Mouse (Mus musculus) layer of hippocampus, postnatal 14 days (tissue): Measurements from ENCODE around the gene Lpcat1. TPM values are rescaled to one million over a fixed set of nuclear protein-coding genes. Genes with fewer than 3 reads are reported as not detected.

Experiments used
- DNase-seq, 2 experiments: peaks; one replicate each; pipeline ENCODE4 v3.0.0; 2021 to 2022; ENCODE audit warnings: low spot score in 2 of 2, mixed read lengths in 1 of 2
- total RNA-seq, 2 experiments: library from RNA; stranded (reverse); gene quantifications; 2 replicates each; pipeline ENCODE4 v1.2.3; 2021

Lpcat1 gene
- total RNA-seq, 2 experiments from 2014 or later: 53.9 to 56.5 TPM

- no peak for DNase-seq
Measured at GRCm38 (mm10) chr13:73446076-73446475, 20.9 kb upstream of the Lpcat1 start.

GRCm38 (mm10) chr13:73446494-73446893 lies 20.5 kb upstream of the Lpcat1 start:
- DNase-seq: peak in 1 of 2 experiments; percentile 41

GRCm38 (mm10) chr13:73446943-73447342 lies 20.1 kb upstream of the Lpcat1 start:
- peak; percentile 54 to 76 for DNase-seq

- no peak for DNase-seq
Measured at GRCm38 (mm10) chr13:73447478-73447877, 19.5 kb upstream of the Lpcat1 start.

GRCm38 (mm10) chr13:73448201-73448600 lies 18.8 kb upstream of the Lpcat1 start:
- DNase-seq: no peak

- DNase-seq: no peak
Measured at GRCm38 (mm10) chr13:73448723-73449122, 18.3 kb upstream of the Lpcat1 start.

- no peak for DNase-seq
Measured at GRCm38 (mm10) chr13:73453503-73454217, 13.3 kb upstream of the Lpcat1 start.

- DNase-seq: no peak
Measured at GRCm38 (mm10) chr13:73455328-73455727, 11.7 kb upstream of the Lpcat1 start.

GRCm38 (mm10) chr13:73457301-73457700 lies 9.7 kb upstream of the Lpcat1 start:
- no peak for DNase-seq

- no peak for DNase-seq
Measured at GRCm38 (mm10) chr13:73457741-73458140, 9.3 kb upstream of the Lpcat1 start.

- no peak for DNase-seq
Measured at GRCm38 (mm10) chr13:73458719-73459118, 8.3 kb upstream of the Lpcat1 start.

GRCm38 (mm10) chr13:73459189-73459850 lies 7.7 kb upstream of the Lpcat1 start:
- no peak for DNase-seq

- DNase-seq: no peak
Measured at GRCm38 (mm10) chr13:73461551-73461950, 5.4 kb upstream of the Lpcat1 start.

- no peak for DNase-seq
Measured at GRCm38 (mm10) chr13:73465156-73465555, 1.8 kb upstream of the Lpcat1 start.

GRCm38 (mm10) chr13:73466411-73466810 lies 586 bp upstream of the Lpcat1 start:
- DNase-seq: no peak

GRCm38 (mm10) chr13:73467421-73468237 lies 632 bp downstream of the Lpcat1 start:
- DNase-seq: peak in 1 of 2 experiments; percentile 54

- no peak for DNase-seq
Measured at GRCm38 (mm10) chr13:73468834-73469233, 1.8 kb downstream of the Lpcat1 start.

GRCm38 (mm10) chr13:73469257-73469967 lies 2.4 kb downstream of the Lpcat1 start:
- no peak for DNase-seq

- no peak for DNase-seq
Measured at GRCm38 (mm10) chr13:73472481-73472880, 5.5 kb downstream of the Lpcat1 start.

GRCm38 (mm10) chr13:73473746-73474145 lies 6.7 kb downstream of the Lpcat1 start:
- no peak for DNase-seq

- DNase-seq: no peak
Measured at GRCm38 (mm10) chr13:73474163-73474562, 7.2 kb downstream of the Lpcat1 start.
